Comparison of ENCODE assay signal across 8 mouse cellular contexts in the genomic region with DNA sequence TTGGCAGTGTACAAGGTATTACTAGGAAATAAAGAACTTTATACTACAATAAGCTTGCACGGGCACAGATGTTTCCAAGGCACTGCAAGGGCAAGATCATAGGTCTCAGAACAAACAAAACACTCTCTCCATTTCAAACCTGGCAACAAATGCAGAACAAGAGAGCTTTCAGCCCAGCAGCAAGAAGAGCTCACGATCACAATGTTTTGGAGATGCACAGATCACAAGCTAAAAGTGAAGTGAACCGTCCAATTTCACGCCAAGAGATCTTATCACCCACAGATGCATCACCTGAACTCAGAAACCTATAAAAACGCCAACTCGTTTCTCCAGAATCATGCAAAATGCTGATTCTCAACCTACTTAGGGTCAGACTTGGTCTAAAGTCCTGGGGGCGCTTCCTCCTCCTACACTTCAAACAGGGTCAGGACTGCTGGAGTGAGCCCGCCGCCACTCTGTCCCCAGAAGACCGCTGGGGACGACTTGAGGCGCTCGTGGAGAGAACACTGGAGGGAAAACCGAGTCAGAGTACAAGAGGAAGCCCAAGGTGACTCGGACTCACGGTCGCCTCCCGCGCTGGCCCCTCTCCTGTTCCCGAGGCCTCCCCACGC. TPM values are rescaled to one million over a fixed set of nuclear protein-coding genes. Genes with fewer than 3 reads are reported as not detected.
A peak's percentile ranks its signal among the peaks of the same experiment; 100 is the strongest.
DNase-seq lines count a peak whose midpoint lies in the region; ATAC-seq and TF ChIP-seq lines count a peak whose summit lies in the region.

No protein-coding gene starts in this region.

- no peak for TF ChIP-seq CTCF in ES-Bruce4 (IDR thresholded peaks at IDR 0.05; ENCODE audit: low read depth, low read length)

- ATAC-seq in heart, embryonic 12.5 days (ENCODE audit: insufficient number of reproducible peaks, low FRiP score), result peak; percentile 23; the same call in 1 of the 2 replicates
- no peak for ATAC-seq in forebrain, embryonic 15.5 days (replicated peaks)

- no peak for TF ChIP-seq EP300 in ES-Bruce4 (IDR thresholded peaks at IDR 0.05; ENCODE audit: insufficient read depth, low read depth, low read length)

- H3K27me3 ChIP-seq in heart, embryonic 12.5 days (replicated peaks), result no peaks in the 10 kb centered on the region
- no peaks in the 10 kb centered on the region for H3K27me3 ChIP-seq in ES-Bruce4 (ENCODE audit: control insufficient read depth, insufficient read depth, low read length, poor library complexity, severe bottlenecking)
- no peaks in the 10 kb centered on the region for H3K27me3 ChIP-seq in forebrain, embryonic 15.5 days

- H3K27ac ChIP-seq in heart, embryonic 12.5 days (ENCODE audit: poor library complexity, severe bottlenecking), result peak overlapping the region; percentile 61
- H3K27ac ChIP-seq in ES-Bruce4 (ENCODE audit: insufficient read depth, low read length) (no peak overlapping the region), macrophage (peak overlapping the region; percentile 54)
- H3K27ac ChIP-seq in forebrain, embryonic 15.5 days (replicated peaks), result peak overlapping the region; percentile 84

- no peak for TF ChIP-seq POLR2A in ES-Bruce4 (IDR thresholded peaks at IDR 0.05; ENCODE audit: insufficient read depth, low read length)

- H3K4me1 ChIP-seq in heart, embryonic 12.5 days (replicated peaks), result peaks cover 10% of the 10 kb centered on the region
- peaks cover 6% of the 10 kb centered on the region for H3K4me1 ChIP-seq in ES-Bruce4 (ENCODE audit: control insufficient read depth, insufficient read depth, low read length)
- peaks cover 32% of the 10 kb centered on the region for H3K4me1 ChIP-seq in forebrain, embryonic 15.5 days

- peak overlapping the region; percentile 79 for H3K4me3 ChIP-seq in heart, embryonic 12.5 days
- H3K4me3 ChIP-seq in ES-Bruce4 (ENCODE audit: low read depth, low read length) (peak overlapping the region; percentile 98), macrophage (ENCODE audit: inconsistent target) (peak overlapping the region; percentile 88)
- peak overlapping the region; percentile 96 for H3K4me3 ChIP-seq in forebrain, embryonic 15.5 days

- intact Hi-C loops in heart, postnatal 10 days (cut with DNase I), result no loop called here

- H3K79me2 ChIP-seq in macrophage (ENCODE audit: inconsistent target), result peaks cover 53% of the 10 kb centered on the region

- no peak for DNase-seq in heart, postnatal 10 days
- DNase-seq in left cerebral cortex, adult 11 months (ENCODE audit: low spot score), result no peak
- no peak for DNase-seq in thymus, postnatal 25 days
- no peak for DNase-seq in thymus, postnatal 4 days

- 5% methylated on average over 21 of the region's 21 CpGs for WGBS in heart, embryonic 12.5 days
- 3% methylated on average over 21 of the region's 21 CpGs for WGBS in forebrain, embryonic 15.5 days
- WGBS in macrophage (ENCODE audit: missing documents), result 3% methylated on average over 21 of the region's 21 CpGs

- H3K9me3 ChIP-seq in heart, embryonic 12.5 days (replicated peaks), result no peaks in the 10 kb centered on the region
- no peaks in the 10 kb centered on the region for H3K9me3 ChIP-seq in ES-Bruce4 (replicated peaks; ENCODE audit: control insufficient read depth, insufficient read depth, low read length, poor library complexity, severe bottlenecking)
- H3K9me3 ChIP-seq in forebrain, embryonic 15.5 days, result no peaks in the 10 kb centered on the region

- peak overlapping the region; percentile 84 for H3K4me2 ChIP-seq in heart, embryonic 12.5 days
- H3K4me2 ChIP-seq in forebrain, embryonic 15.5 days (replicated peaks), result peak overlapping the region; percentile 82

- peak overlapping the region; percentile 87 for H3K9ac ChIP-seq in heart, embryonic 12.5 days
- peak overlapping the region; percentile 90 for H3K9ac ChIP-seq in ES-Bruce4 (ENCODE audit: low read depth, poor library complexity, severe bottlenecking)
- H3K9ac ChIP-seq in forebrain, embryonic 15.5 days (replicated peaks), result peak overlapping the region; percentile 86

- H3K36me3 ChIP-seq in heart, embryonic 12.5 days, result no peaks in the 10 kb centered on the region
- no peaks in the 10 kb centered on the region for H3K36me3 ChIP-seq in ES-Bruce4 (ENCODE audit: control insufficient read depth, insufficient read depth, low read length, poor library complexity, severe bottlenecking)
- no peaks in the 10 kb centered on the region for H3K36me3 ChIP-seq in forebrain, embryonic 15.5 days
- H3K36me3 ChIP-seq in macrophage (ENCODE audit: inconsistent target), result no peaks in the 10 kb centered on the region

RNA-seq across cellular contexts. Expression of a gene that starts 1.0 kb away (rescaled TPM):
- 46.0 and 53.3 TPM in 2 replicates for polyA plus RNA-seq in heart, embryonic 12.5 days (2016; fragmentation: Nextera tagmentation; extraction: Ambion mirVana)
- total RNA-seq in heart, postnatal 10 days (2021), result 10 to 100 TPM; 32.5 to 35.8 TPM
- 76.7 and 77.5 TPM in 2 replicates for polyA plus RNA-seq in ES-Bruce4 (2011; ENCODE audit: insufficient read depth, insufficient read length, low read depth, missing spikeins)
- polyA plus RNA-seq in forebrain, embryonic 15.5 days (2015; fragmentation: Nextera tagmentation; extraction: Ambion mirVana), result 54.7 and 55.4 TPM in 2 replicates
- 100 to 1,000 TPM in 15 of 26 experiments, 10 to 100 TPM in 11; 48.9 to 176 (median 111) TPM for total RNA-seq in macrophage (2018; cell fraction: chromatin; rRNA removed)
- total RNA-seq in macrophage (2018; cell fraction: cytosol; rRNA removed), result 10 to 100 TPM; 15.0 to 71.0 (median 36.5) TPM
- 100 to 1,000 TPM in 7 of 26 experiments, 10 to 100 TPM in 19; 51.1 to 151 (median 79.1) TPM for total RNA-seq in macrophage (2018; cell fraction: nucleus; rRNA removed)
- polyA plus RNA-seq in macrophage (2018), result 43.9 to 55.5 TPM (median 53.5 TPM) in 3 replicates

RNA-seq across cellular contexts. Expression of a gene that starts 30.9 kb away (rescaled TPM):
- polyA plus RNA-seq in heart, embryonic 12.5 days (2016; fragmentation: Nextera tagmentation; extraction: Ambion mirVana), result 2.4 and 2.6 TPM in 2 replicates
- total RNA-seq in heart, postnatal 10 days (2021), result 1 to 10 TPM; 3.2 to 6.1 TPM
- polyA plus RNA-seq in ES-Bruce4 (2011; ENCODE audit: insufficient read depth, insufficient read length, low read depth, missing spikeins), result not detected in 2 replicates
- 0.53 and 0.59 TPM in 2 replicates for polyA plus RNA-seq in forebrain, embryonic 15.5 days (2015; fragmentation: Nextera tagmentation; extraction: Ambion mirVana)
- total RNA-seq in macrophage (2018; cell fraction: chromatin; rRNA removed), result 100 to 1,000 TPM in 25 of 26 experiments, 10 to 100 TPM in 1; 94.0 to 565 (median 215) TPM
- total RNA-seq in macrophage (2018; cell fraction: cytosol; rRNA removed), result 100 to 1,000 TPM in 22 of 26 experiments, 10 to 100 TPM in 4; 86.7 to 177 (median 113) TPM
- total RNA-seq in macrophage (2018; cell fraction: nucleus; rRNA removed), result 100 to 1,000 TPM; 107 to 483 (median 177) TPM
- 58.1 to 131 TPM (median 76.9 TPM) in 3 replicates for polyA plus RNA-seq in macrophage (2018)

Comparison
In these comparisons a context has a peak if more than half of its experiments do, and no peak if none do; other contexts are left out.
1. RNA of a gene that starts 30.9 kb away (polyA plus RNA-seq): 58.1 to 131 TPM in macrophage; 2.4 to 2.6 TPM in heart, embryonic 12.5 days, 0.53 to 0.59 TPM in forebrain, embryonic 15.5 days and not detected in ES-Bruce4; every median in the first group is over 10 times any median in the second.
2. Peak in every context shown above with its lines, with median percentiles within 50 percentile points of each other: H3K4me3 ChIP-seq and H3K9ac ChIP-seq.